Mouse (Mus musculus) small intestine, adult 2 months (tissue): ENCODE measurements around the gene Creld2. TPM values are rescaled to one million over a fixed set of nuclear protein-coding genes. Genes with fewer than 3 reads are reported as not detected.

ENCODE experiments used
- H3K27ac ChIP-seq: fragments of 200-500 bp; 2 replicates; pipeline ENCODE4 v1.5.1; 2012; ENCODE audit warnings: low read depth, low read length, control low read depth, inconsistent platforms; ENCODE audit not compliant: insufficient read depth
- H3K27me3 ChIP-seq: fragments of 200-500 bp; 2 replicates; pipeline ENCODE4 v1.6.1; 2012; ENCODE audit warnings: mild to moderate bottlenecking, moderate library complexity, low read length, inconsistent platforms; ENCODE audit not compliant: control insufficient read depth, insufficient read depth
- H3K36me3 ChIP-seq: fragments of 200-500 bp; 2 replicates; pipeline ENCODE4 v1.6.1; 2012; ENCODE audit warnings: mild to moderate bottlenecking, low read length, control low read depth, inconsistent platforms; ENCODE audit not compliant: control insufficient read depth, insufficient read depth
- H3K4me1 ChIP-seq: fragments of 200-500 bp; 2 replicates; pipeline ENCODE4 v1.6.1; 2012; ENCODE audit warnings: low read length, inconsistent platforms, mixed read lengths; ENCODE audit not compliant: control insufficient read depth, insufficient read depth, insufficient read length
- H3K4me3 ChIP-seq: fragments of 200-500 bp; 2 replicates; pipeline ENCODE4 v1.5.1; 2012; ENCODE audit warnings: low read depth, mild to moderate bottlenecking, control low read depth, inconsistent platforms, low read length, moderate library complexity
- CTCF ChIP-seq: fragments of 200-500 bp; IDR thresholded peaks from 2 replicates; pipeline ENCODE4 v1.5.1; 2012; ENCODE audit warnings: low read depth, mild to moderate bottlenecking, control low read depth, inconsistent platforms, low read length, moderate library complexity, mixed read lengths; ENCODE audit not compliant: insufficient replicate concordance, insufficient read length; ENCODE audit errors: extremely low read depth
- POLR2A ChIP-seq: fragments of 200-500 bp; IDR thresholded peaks from 2 replicates; pipeline ENCODE4 v1.6.1; 2012; ENCODE audit warnings: low read depth, mild to moderate bottlenecking, control low read depth, inconsistent platforms, low read length, moderate library complexity
- WGBS: fragments of 180-500 bp; shearing (Covaris S2); methylation state at CpG from one replicate; pipeline ENCODE4 v1.1.7; 2018; 5-methylcytosine and 5-hydroxymethylcytosine counted together
- polyA plus RNA-seq: library from polyadenylated mRNA; depleted of rRNA; stranded (reverse); fragments of >200 nt; gene quantifications from 2 replicates; pipeline ENCODE4 v1.2.3, GENCODE M21; 2012

Gene Creld2
- polyA plus RNA-seq, 1 experiment, result 59.1 TPM

DNA sequence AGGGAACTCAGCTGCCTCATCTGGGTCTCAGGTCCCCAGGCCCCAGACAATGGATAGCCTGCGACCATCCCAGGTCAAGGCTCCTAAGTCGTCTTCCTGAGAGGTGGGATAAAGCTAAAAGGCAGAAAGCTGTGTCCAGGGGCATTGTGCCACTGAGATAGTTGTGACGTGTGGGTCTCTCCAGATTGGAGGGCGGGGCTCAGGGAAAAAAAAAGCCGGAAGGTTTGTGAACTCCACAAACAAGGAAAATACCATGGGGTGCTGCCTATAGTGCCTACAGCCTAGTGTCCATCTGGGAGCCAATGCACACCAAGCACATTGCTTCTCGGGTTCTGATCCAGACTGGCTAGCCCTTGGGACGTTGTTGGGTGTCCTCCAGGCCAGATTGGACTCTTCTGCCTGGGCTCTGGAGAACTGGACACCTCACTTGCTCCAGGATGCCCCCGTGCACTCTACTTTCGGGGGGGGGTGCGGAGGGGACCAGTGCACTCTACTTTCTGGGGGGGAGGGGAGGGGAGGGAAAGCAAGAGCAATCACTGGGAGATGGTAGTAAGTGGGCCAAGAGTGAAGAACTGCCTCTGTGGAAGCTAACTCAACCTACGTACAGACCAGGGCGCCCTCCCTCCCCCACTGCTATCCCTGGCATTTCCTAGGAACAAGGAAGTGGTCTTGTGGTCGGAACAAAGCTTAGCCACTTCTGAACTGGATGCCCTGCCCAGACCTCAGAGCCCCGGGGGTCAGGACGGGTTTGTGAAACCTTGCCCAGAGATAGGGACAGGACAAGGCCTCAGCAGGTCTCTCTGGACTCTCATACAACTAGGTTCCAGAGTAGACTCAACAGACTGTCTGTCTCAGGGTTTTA, 35.8 kb downstream of the Creld2 start:
- Histone ChIP-seq H3K4me1 (peaks cover 55% of the 10 kb centered on the region), H3K27me3 (no peaks in the 10 kb centered on the region), H3K27ac (0 out of 2 replicates have a peak overlapping the region, but pooled peaks have one; percentile 13), H3K4me3 (no peak overlapping the region), H3K36me3 (no peaks in the 10 kb centered on the region)
- TF ChIP-seq CTCF (no peak), POLR2A (no peak)
- 61% methylated on average over 15 of the region's 15 CpGs for WGBS

DNA sequence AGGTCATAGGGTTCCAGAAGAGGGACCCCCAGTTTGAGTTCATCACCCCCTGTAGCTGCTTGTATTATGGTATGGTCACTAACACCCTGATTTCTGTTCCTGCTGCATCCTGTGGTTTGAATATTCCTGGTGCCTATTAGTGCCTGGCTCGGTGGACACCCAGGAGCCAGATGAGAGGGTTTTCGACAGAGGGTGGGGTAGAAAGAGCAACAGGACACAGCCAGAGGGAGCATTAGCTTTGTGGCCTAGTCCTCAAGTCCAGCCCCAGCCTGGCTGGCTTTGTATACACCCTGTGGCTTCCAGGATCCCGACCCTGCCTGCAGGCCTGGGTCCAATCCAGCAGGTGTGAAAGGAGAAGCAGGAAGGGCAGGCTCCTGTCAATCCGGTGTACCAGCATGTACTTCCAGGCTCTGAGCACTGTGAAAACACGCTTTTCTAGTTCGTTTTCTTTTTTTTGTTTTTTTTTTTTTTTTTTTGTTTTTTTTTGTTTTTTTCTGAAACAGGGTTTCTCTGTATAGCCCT, 36.5 kb downstream of the Creld2 start:
- H3K36me3 ChIP-seq, result no peaks in the 10 kb centered on the region
- no peaks in the 10 kb centered on the region for H3K27me3 ChIP-seq
- no peak overlapping the region for H3K4me3 ChIP-seq
- peaks cover 48% of the 10 kb centered on the region for H3K4me1 ChIP-seq
- no peak overlapping the region for H3K27ac ChIP-seq
- WGBS, result 38% methylated on average over 6 of the region's 6 CpGs
- TF ChIP-seq CTCF (peak; percentile 8; the same call in 1 of the 2 replicates), POLR2A (no peak)

DNA sequence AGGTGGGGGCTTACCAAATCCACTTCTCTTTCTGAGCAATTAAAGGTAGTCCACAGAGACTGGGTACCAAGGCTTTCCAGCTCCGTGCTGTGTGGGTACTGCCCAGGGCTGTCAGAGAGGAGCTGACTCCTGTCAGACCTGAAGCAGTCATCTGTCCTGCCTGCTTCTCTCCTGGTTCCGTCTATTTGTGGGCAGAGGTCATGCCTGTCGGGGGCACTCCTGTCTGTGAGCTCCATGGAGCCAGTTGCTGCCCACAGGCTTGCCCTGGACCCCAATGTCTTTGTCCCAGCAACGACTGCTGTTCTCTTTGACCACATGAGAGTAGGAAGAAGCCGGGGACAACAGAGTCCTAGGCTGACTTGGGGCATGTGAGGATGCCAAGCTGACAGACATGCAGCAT, 37.2 kb downstream of the Creld2 start:
- WGBS, result 86% methylated on average over 5 of the region's 5 CpGs
- no peak overlapping the region for H3K4me3 ChIP-seq
- H3K36me3 ChIP-seq, result no peaks in the 10 kb centered on the region
- peaks cover 47% of the 10 kb centered on the region for H3K4me1 ChIP-seq
- no peak for TF ChIP-seq POLR2A
- no peak for TF ChIP-seq CTCF
- H3K27me3 ChIP-seq, result no peaks in the 10 kb centered on the region
- no peak overlapping the region for H3K27ac ChIP-seq

DNA sequence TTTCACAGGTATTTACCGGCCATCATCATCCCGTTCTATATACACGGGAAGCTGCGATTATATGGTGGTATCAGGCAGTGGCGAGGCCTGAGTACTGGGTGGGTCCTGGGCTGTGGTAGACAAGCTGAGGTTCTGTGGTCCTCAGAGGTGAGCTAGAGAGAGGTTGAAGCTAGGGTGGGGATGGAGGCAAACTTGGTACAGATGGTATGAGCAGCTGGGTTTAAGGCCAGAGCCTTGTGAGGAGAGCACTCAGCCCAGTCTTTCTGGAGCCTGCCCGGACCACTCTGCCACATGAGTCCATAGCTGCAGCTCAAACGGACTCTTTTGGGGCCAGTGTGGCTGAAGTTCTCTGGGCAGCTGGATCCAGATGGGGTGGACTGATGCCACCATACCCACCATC, 37.9 kb downstream of the Creld2 start:
- Histone ChIP-seq H3K27ac (no peak overlapping the region), H3K4me1 (peaks cover 39% of the 10 kb centered on the region), H3K4me3 (no peak overlapping the region), H3K27me3 (no peaks in the 10 kb centered on the region), H3K36me3 (no peaks in the 10 kb centered on the region)
- no peak for TF ChIP-seq CTCF
- no peak for TF ChIP-seq POLR2A
- WGBS, result 96% methylated on average over 7 of the region's 7 CpGs

DNA sequence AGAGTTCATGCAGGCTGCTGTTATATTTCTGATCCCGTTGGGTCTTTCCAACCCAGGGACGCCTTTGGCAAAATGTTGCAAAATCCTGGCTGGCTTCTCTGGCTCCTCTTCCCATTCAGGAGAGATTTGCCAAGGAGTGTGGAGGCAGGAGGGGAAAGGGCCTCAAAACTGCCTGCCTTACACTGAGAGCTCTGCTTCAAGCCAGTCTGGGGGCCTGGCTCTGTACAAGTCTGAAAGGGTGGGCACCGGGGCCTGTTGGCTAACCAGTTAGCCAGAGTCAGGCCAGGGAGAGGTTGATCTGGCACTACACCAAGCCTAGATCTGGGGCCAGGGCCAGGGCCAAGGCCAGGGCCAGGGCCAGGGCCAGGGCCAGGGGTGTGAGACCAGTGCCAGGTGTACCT, 38.7 kb downstream of the Creld2 start:
- no peak overlapping the region for H3K27ac ChIP-seq
- no peak for TF ChIP-seq POLR2A
- TF ChIP-seq CTCF, result no peak
- no peaks in the 10 kb centered on the region for H3K27me3 ChIP-seq
- H3K4me1 ChIP-seq, result peaks cover 32% of the 10 kb centered on the region
- no peaks in the 10 kb centered on the region for H3K36me3 ChIP-seq
- H3K4me3 ChIP-seq, result no peak overlapping the region
- 84% methylated on average over 3 of the region's 3 CpGs for WGBS

DNA sequence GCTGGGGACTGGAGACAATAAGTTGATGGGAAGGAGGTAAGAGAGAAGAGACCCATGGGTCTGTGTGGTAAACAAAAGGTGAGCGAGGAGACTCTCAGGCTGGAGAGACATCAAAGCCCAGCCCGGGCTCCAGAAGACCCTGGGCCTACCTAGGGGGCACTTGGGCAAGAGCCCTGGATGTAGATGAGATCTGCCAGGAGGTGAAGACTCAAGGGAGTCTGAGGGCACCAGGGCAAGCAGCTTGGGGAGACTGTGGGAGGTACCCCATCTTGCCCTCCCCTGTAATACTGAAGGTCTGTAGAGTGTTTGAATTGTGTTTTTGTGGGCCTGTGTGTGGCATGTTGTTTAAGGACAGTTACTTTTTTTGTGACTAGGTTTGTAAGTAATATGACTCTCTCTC, 39.3 kb downstream of the Creld2 start:
- TF ChIP-seq CTCF (no peak), POLR2A (no peak)
- 85% methylated on average over 2 of the region's 2 CpGs for WGBS
- H3K4me3 ChIP-seq, result no peak overlapping the region
- H3K36me3 ChIP-seq, result no peaks in the 10 kb centered on the region; the same call in 1 of the 2 replicates
- no peak overlapping the region for H3K27ac ChIP-seq
- no peaks in the 10 kb centered on the region for H3K27me3 ChIP-seq
- H3K4me1 ChIP-seq, result peaks cover 27% of the 10 kb centered on the region

DNA sequence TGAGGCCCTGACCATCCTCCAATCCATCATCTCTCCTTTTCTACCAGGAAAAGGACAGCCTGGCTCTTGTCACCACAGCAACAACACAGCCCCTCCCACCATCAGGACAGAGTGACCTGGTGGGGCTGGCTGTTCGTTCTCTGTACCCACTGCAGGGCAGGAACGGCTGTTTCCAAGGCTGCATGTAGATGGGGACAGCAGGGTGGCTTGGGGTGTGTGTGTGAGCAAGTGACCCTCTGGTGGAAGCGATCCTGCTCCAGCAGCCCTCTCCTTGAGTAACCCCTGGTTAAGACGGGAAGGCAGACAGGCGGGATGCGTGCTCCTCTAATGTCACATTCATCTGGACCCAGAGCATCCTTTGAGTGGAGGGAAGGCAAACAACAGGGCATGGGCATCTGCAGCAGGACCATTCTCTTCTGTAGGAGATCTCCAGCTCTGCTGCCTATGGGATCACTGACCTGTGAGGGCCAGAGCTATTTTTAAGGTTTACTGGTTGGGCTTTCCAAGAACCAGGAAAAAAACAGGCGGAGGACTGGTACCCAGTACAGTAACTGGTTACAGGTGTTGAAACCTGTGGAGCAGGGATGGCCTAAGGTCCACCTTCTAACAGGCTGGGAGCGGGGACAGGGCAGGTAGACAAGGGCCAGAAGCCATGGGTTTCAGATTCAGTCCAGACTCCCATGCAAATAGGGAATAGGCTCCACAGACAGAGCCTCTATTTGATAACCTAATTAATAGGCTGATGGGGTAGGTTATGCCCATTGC, 39.9 kb downstream of the Creld2 start:
- Histone ChIP-seq H3K27me3 (no peaks in the 10 kb centered on the region), H3K4me3 (no peak overlapping the region), H3K27ac (no peak overlapping the region), H3K36me3 (peaks cover 4% of the 10 kb centered on the region), H3K4me1 (peaks cover 28% of the 10 kb centered on the region)
- 80% methylated on average over 8 of the region's 8 CpGs for WGBS
- no peak for TF ChIP-seq CTCF
- TF ChIP-seq POLR2A, result no peak
